Mouse (Mus musculus): ENCODE measurements around the gene Mov10l1.

DNA sequence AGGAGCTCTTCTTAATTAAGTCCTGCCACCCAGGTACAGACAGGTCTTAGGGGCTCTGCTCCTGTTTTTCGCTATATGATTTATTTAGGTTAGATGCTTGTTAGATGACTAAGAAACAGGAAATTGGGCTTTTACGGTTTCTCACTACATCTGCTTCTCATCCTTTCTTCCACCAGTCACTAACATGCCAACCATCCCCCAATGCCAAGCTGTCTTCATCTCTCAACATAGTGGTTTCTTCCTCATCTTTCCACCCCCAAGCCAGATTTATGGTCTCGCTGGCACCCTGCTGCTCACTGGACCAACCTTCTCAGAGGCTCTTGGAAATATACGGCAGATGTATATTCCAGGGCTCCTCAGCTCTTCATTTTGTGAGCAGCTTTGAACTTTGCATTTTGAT, 108.0 kb downstream of the Mov10l1 start:
- no peak for TF ChIP-seq POLR2A (IDR thresholded peaks at IDR 0.05; ENCODE audit: borderline replicate concordance, low read depth, low read length)
- TF ChIP-seq CTCF (IDR thresholded peaks at IDR 0.05; ENCODE audit: low read depth, low read length), result no peak
